In genomic region chr14:23529229-23529628, GRCm38 (mm10) we compare ENCODE assay signal across 17 mouse cellular contexts.
DNase-seq lines count a peak whose midpoint lies in the region; ATAC-seq and TF ChIP-seq lines count a peak whose summit lies in the region.
"Had no signal": no experiment of that assay in that cellular context is flagged by ENCODE, and none has a peak within 500 bp of the region (broad histone marks: within the 10 kb centered on the region; RNA-seq: fewer than 3 reads in every experiment).

No protein-coding gene starts in this region.

- no peak for DNase-seq in gastrocnemius, adult 2 months
- no peak for DNase-seq in gastrocnemius, adult 8-10 months (ENCODE audit: low spot score in 2 of 2)
- peak; percentile 67 for DNase-seq in lung, embryonic 14.5 days
- DNase-seq in lung, postnatal 14 days, result no peak
- no peak for DNase-seq in embryonic facial prominence, embryonic 10.5 days (ENCODE audit: low spot score)
- no peak for DNase-seq in cerebellum, adult 2 months
- DNase-seq in layer of hippocampus, postnatal 25 days (ENCODE audit: extremely low spot score in 1 of 2, low spot score in 1 of 2), result no peak

- TF ChIP-seq POLR2A in cerebellum, adult 2 months (IDR thresholded peaks at IDR 0.05; ENCODE audit: borderline replicate concordance, insufficient read depth, low read length), result no peak

- no peak overlapping the region for H3K4me3 ChIP-seq in gastrocnemius, adult 2 months
- H3K4me3 ChIP-seq in lung, embryonic 14.5 days (ENCODE audit: low read depth, low read length), result no peak overlapping the region
- no peak overlapping the region for H3K4me3 ChIP-seq in embryonic facial prominence, embryonic 10.5 days
- H3K4me3 ChIP-seq in limb, embryonic 12.5 days (replicated peaks), result no peak overlapping the region
- no peak overlapping the region for H3K4me3 ChIP-seq in cerebellum, adult 2 months (replicated peaks; ENCODE audit: insufficient read depth, low read depth, low read length)
- H3K4me3 ChIP-seq: heart, adult 2 months; heart, embryonic 13.5 days; left cerebral cortex, adult 2 months; liver, embryonic 13.5 days; midbrain, embryonic 15.5 days; myocyte; neural tube, embryonic 13.5 days; stomach, embryonic 15.5 days had no signal

- WGBS in lung, embryonic 14.5 days, result 19% methylated on average over 1 of the region's 1 CpGs
- 53% methylated on average over 1 of the region's 1 CpGs for WGBS in embryonic facial prominence, embryonic 10.5 days
- 76% methylated on average over 1 of the region's 1 CpGs for WGBS in limb, embryonic 12.5 days
- 42% methylated on average over 1 of the region's 1 CpGs for WGBS in cerebellum, adult 2 months

- no peaks in the 10 kb centered on the region; the same call in 1 of the 2 replicates for H3K9me3 ChIP-seq in lung, embryonic 14.5 days (ENCODE audit: low read depth, low read length)
- H3K9me3 ChIP-seq in embryonic facial prominence, embryonic 10.5 days, result no peaks in the 10 kb centered on the region
- H3K9me3 ChIP-seq in limb, embryonic 12.5 days, result 0 out of 2 replicates have a peak, but pooled peaks cover 4% of the 10 kb centered on the region
- H3K9me3 ChIP-seq: midbrain, embryonic 15.5 days; neural tube, embryonic 13.5 days; stomach, embryonic 15.5 days had no signal

- no peaks in the 10 kb centered on the region for H3K36me3 ChIP-seq in lung, embryonic 14.5 days (ENCODE audit: insufficient read depth)
- H3K36me3 ChIP-seq in embryonic facial prominence, embryonic 10.5 days (replicated peaks), result no peaks in the 10 kb centered on the region
- H3K36me3 ChIP-seq in limb, embryonic 12.5 days, result no peaks in the 10 kb centered on the region
- H3K36me3 ChIP-seq: heart, embryonic 13.5 days; liver, embryonic 13.5 days; midbrain, embryonic 15.5 days; neural tube, embryonic 13.5 days; stomach, embryonic 15.5 days had no signal

- H3K4me1 ChIP-seq in lung, embryonic 14.5 days (ENCODE audit: insufficient read depth), result peaks cover 9% of the 10 kb centered on the region
- H3K4me1 ChIP-seq in embryonic facial prominence, embryonic 10.5 days, result peaks cover 16% of the 10 kb centered on the region
- H3K4me1 ChIP-seq in limb, embryonic 12.5 days (replicated peaks), result peaks cover 16% of the 10 kb centered on the region
- no peaks in the 10 kb centered on the region for H3K4me1 ChIP-seq in cerebellum, adult 2 months (ENCODE audit: control insufficient read depth, insufficient read depth, low read length)
- H3K4me1 ChIP-seq: heart, embryonic 13.5 days; liver, embryonic 13.5 days; midbrain, embryonic 15.5 days; neural tube, embryonic 13.5 days; stomach, embryonic 15.5 days had no signal

- no peak for ATAC-seq in lung, embryonic 14.5 days (ENCODE audit: insufficient read depth)
- no peak for ATAC-seq in limb, embryonic 12.5 days (ENCODE audit: insufficient number of reproducible peaks, insufficient read depth, low FRiP score, low TSS enrichment, low read depth)
- ATAC-seq: forebrain, embryonic 14.5 days; midbrain, embryonic 15.5 days had no signal

- no peak overlapping the region for H3K4me2 ChIP-seq in lung, embryonic 14.5 days
- no peak overlapping the region for H3K4me2 ChIP-seq in limb, embryonic 12.5 days
- H3K4me2 ChIP-seq: heart, embryonic 13.5 days; liver, embryonic 13.5 days; midbrain, embryonic 15.5 days; neural tube, embryonic 13.5 days; stomach, embryonic 15.5 days had no signal

- H3K27ac ChIP-seq in gastrocnemius, adult 2 months, result peak overlapping the region; percentile 53
- peak overlapping the region; percentile 66 for H3K27ac ChIP-seq in lung, embryonic 14.5 days (ENCODE audit: low read depth)
- peak overlapping the region; percentile 61 for H3K27ac ChIP-seq in embryonic facial prominence, embryonic 10.5 days (replicated peaks)
- H3K27ac ChIP-seq in limb, embryonic 12.5 days, result peak overlapping the region; percentile 45; the same call in 1 of the 2 replicates
- no peak overlapping the region for H3K27ac ChIP-seq in cerebellum, adult 2 months (ENCODE audit: insufficient read depth, low read length)
- H3K27ac ChIP-seq: heart, adult 2 months; heart, embryonic 13.5 days; left cerebral cortex, adult 2 months; liver, embryonic 13.5 days; midbrain, embryonic 15.5 days; neural tube, embryonic 13.5 days; stomach, embryonic 15.5 days had no signal

- TF ChIP-seq CTCF in gastrocnemius, adult 2 months (IDR thresholded peaks at IDR 0.05), result no peak
- TF ChIP-seq CTCF in lung, embryonic 14.5 days (IDR thresholded peaks at IDR 0.05; ENCODE audit: low read depth), result peak; percentile 53
- no peak for TF ChIP-seq CTCF in cerebellum, adult 2 months (IDR thresholded peaks at IDR 0.05; ENCODE audit: borderline replicate concordance, insufficient read depth, low read depth, low read length)

- no peak overlapping the region for H3K9ac ChIP-seq in lung, embryonic 14.5 days
- H3K9ac ChIP-seq in limb, embryonic 12.5 days (replicated peaks), result no peak overlapping the region
- H3K9ac ChIP-seq: heart, embryonic 13.5 days; liver, embryonic 13.5 days; midbrain, embryonic 15.5 days; neural tube, embryonic 13.5 days; stomach, embryonic 15.5 days had no signal

- intact Hi-C loops in gastrocnemius, adult 2 months (cut with DNase I), result loop anchor here (10.0 kb wide), 2 partner anchors 104 to 274 kb away; no protein-coding TSS in a partner anchor

- no peaks in the 10 kb centered on the region for H3K27me3 ChIP-seq in lung, embryonic 14.5 days (ENCODE audit: insufficient read depth, low read length)
- H3K27me3 ChIP-seq in embryonic facial prominence, embryonic 10.5 days (replicated peaks; ENCODE audit: low read depth, poor library complexity, severe bottlenecking), result peaks cover 4% of the 10 kb centered on the region; the same call in 1 of the 2 replicates
- H3K27me3 ChIP-seq in limb, embryonic 12.5 days, result peaks cover 9% of the 10 kb centered on the region; the same call in 1 of the 2 replicates
- H3K27me3 ChIP-seq in cerebellum, adult 2 months (ENCODE audit: control insufficient read depth, insufficient read depth, low read length), result no peaks in the 10 kb centered on the region
- H3K27me3 ChIP-seq: heart, embryonic 13.5 days; liver, embryonic 13.5 days; midbrain, embryonic 15.5 days; stomach, embryonic 15.5 days had no signal
